Mouse (Mus musculus): ENCODE data around the gene Fndc1.

- TF ChIP-seq GATA1 (IDR thresholded peaks at IDR 0.05; ENCODE audit: low read length) (no peak), TAL1 (IDR thresholded peaks at IDR 0.05; ENCODE audit: low read length) (no peak)
Measured at GRCm38 (mm10) chr17:7871800-7872199, 44.7 kb upstream of the Fndc1 start.

Data from erythroblast, embryonic 14.5 days (primary cell).